Mouse (Mus musculus) kidney, adult 8-10 months (tissue): ENCODE results near the gene Dnajc6.

Experiments used
- DNase-seq, 2 experiments: peaks; one replicate each; pipeline ENCODE4 v3.0.0; 2022

Gene Dnajc6

DNA sequence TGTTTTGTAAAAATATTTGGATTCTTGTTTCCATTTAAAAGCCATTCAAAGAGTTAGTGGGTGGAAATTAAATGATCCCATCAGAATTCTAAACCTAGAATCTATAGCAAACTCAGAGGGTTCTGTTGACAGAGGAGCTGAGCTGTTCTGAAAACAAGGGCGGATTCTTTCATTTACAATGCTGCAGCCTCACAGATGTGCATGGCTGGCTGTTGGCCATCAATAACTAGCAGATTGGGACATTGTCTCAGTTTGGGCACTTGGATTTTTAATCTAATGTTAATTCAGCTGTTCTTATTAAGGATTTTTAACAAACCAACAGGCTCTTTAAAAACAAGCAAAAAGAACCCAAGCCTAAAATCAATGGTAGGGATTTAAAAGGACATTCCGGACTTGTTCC lies 75.7 kb downstream of the Dnajc6 start:
- no peak for DNase-seq

DNA sequence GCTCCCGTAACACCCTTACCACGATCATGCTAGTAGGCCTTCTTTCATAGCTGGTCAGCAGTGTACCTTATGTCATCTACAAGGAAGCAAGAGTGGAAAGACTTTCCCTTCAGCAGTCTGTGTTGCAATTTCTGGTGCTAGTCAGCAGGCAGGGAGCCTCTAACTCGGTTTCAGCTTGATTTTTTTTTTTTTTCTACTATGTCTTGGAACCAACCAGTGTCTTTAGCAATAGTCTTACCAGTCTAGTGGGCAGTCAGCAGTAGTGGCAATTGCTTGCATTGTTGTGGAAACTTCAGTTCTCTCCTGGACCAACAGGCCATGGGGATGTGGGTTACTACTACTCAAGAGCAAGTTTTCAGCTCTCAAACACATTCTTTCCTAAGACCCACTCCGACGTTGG lies 78.9 kb downstream of the Dnajc6 start:
- no peak for DNase-seq

DNA sequence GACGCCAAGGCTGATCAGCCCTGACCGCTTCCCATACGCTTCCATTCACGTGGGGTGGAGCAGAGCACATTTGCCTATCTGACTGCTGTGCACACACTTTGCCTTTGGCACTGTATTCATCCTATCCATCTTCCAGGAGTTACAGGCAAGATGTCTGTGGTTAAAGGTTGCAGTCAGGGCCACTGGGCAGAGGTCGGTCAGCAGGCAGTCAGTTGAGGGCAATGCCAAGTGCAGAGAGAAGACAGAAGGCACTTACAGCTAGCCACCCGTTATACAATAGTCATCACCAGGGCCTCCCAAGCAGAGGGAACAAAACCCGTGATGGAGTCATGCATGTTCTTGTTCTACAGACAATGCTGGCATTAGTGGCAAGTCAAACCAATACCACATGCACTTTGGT lies 82.3 kb downstream of the Dnajc6 start:
- peak; percentile 23 to 70 for DNase-seq

DNA sequence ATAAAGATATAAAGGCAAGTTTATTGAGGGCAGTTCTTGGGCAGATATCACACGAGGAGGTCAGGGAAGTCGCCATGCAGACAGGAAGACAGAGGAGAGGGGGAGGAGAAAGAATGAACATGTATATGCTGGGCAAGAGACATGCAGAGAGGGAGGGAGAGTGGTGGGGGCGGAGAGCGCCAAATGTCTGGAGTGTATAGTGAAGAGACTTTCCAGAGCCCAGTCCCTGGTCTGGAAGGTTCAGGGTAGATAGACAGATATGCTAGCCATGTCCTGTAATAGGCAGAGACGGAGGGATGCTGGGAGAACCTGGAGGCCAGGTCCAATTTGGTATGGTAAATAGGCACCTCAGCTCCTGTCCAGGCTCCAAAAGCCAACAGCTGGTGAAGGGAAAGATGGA lies 83.1 kb downstream of the Dnajc6 start:
- no peak for DNase-seq

DNA sequence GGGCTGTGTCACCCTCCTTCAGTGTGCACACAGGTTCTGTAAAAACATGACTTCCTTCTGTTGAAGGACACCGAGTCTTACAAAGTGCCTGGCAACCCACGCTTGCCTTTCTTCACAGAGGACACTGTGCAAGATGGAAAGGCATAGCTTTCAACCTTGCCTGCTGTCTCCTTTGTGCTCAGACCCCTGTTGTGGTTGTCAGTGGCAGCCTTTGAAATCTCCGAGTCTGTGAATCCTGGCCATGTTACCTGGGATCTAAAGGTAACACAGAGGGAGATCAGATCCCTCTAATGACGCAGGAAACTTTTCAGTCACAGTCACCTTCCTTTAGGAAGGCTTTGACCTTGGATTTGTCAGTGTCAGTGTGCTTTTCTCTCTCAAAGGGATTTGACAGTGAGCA lies 84.7 kb downstream of the Dnajc6 start:
- no peak for DNase-seq

DNA sequence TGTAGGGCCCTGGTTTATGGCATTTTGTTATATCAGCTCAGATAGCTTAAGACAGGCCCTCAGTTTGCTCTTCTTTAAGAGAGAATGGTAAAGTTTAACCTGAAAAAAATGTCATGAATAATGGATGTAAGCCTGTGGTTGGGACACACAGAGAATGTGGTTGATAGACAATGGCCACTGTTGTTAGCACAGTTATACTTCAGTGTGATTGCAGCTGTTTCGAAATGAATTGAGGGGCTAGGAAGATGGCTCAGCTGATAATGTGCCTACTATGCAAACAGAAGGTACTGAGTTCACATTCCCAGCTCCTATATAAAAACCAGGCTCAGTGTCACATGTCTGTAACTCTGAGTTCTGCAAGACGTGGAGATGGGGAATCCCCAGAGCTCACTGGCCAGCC lies 86.4 kb downstream of the Dnajc6 start:
- no peak for DNase-seq

DNA sequence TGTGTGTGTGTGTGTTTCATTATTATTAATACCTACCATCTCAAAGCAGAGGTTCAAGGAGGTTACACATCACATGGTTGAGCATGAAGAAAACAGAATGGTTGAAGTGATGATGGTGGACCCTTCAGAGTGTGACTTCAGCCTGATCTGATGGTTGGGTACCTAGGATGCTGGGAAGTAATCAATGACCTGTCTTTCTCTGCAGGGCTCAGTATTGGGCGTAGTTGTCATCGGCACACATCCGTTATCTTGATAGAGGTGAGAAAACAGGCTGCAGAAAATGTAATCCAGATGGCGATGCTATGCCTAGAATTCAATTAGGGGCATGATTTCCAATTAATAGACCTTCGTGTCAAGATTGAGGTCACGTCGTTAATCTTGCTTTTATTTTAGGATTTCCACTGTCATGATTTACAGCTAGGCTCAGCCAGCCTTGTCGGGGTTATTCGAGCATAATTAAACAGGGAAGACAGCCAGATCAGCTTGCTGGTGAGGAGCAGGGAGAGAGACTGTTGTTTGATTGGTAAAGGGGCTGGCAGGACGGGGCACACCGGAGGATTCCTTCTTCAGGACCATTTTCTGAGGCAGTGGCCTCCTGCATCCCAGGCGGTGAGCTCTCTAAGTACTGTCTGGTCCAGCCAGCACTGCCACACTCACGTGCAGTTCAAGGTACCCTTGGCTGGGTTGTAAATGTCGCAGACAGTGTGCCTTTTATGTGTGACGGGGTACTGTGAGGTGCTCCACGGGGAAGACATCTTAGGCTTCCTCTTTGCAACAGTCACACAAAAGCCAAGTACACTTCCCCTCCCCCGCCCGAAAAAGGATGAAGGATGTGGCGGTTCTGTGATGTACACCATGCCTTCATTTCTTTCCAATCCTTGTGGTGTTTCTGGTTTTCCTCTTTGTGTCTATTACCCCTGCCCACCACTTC lies 88.3 kb downstream of the Dnajc6 start:
- no peak for DNase-seq

DNA sequence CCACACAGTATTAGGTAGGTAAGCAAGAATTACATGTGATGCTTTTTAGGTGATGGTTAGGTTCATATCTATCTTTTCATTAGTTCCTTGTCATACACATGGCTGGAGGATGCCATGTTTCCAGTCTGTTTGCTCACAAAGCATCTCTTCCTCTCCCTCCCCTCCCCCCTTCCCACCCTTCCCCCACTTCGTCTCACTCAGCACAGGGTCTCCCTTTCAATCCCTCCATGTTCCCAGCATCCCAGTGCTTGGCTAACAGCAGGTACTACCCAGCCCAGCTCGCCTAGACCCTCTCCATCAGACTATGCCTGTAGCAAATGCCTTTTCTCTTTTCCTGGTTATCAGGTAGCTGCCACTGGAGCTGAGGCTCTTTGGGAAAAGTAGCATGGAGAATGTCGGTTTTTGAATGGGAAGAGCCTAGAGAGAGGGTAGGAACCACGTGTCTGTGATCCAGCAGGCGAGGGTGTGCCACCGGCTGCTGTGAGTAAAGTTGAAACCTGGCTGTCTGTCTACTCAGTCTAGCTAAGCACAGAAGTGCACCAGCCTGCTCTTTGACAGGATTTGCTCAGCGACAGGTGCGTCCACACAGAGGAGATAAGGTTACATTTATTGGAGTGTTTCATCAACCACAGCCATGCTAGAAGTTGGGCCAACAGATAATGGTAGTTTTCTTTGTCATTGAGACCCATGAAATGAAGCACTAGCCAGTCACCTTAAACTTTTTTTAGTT lies 89.2 kb downstream of the Dnajc6 start:
- DNase-seq: no peak

DNA sequence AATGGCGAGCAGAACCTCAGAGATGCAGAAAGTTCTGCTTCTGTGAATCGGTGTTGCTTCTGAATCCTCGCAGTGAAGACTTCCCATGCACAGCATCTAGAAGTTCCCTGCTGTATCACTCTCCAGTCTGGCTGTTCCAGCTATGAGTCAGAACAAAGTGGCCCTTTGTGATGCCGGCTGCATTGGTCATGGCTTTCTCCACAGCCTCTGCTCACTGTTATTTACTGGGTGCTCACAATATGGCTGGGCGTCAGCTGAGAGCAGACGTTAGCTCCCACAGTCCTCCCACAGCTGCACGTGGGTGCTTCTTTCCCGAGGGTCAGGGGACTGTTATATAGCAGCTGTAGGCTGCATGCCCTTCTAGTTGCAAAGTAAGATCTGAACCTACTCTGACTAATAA lies 92.5 kb downstream of the Dnajc6 start:
- DNase-seq: no peak

DNA sequence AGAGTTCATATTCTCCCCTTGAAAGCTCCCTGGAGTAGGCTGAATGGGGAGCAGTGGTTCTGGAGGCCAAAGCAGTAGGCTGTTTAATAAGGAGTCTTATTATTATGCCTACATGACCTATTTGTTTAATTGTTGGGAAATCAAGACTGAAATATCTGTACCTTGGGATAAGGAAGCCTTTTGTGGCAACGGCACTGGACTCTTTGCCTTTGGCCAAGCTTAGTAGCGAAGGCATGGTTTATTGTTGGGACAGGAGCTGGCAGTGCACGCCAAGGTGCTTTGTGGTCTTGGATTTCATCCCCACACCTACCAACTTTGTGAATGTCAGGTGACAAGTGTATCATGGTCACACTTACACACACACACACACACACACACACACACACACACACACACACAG lies 93.3 kb downstream of the Dnajc6 start:
- no peak for DNase-seq

DNA sequence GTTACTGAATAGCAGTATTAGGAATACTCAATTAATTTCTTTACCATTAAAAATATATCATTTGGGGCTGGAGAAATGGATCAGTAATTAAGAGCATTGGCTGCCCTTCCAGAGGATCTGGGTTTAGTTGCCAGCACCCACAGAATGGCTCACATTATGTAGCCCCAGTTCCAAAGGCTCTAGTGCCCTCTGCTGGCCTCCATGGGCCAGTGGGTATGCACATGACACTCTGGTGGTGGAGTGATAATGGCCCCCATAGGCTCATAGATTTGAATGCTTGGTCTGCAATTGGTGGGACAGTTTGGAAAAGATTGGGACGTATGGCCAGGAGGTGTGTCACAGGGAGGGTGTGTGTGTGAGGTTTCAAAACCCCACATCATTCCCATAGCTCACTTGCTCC lies 95.0 kb downstream of the Dnajc6 start:
- DNase-seq: no peak

DNA sequence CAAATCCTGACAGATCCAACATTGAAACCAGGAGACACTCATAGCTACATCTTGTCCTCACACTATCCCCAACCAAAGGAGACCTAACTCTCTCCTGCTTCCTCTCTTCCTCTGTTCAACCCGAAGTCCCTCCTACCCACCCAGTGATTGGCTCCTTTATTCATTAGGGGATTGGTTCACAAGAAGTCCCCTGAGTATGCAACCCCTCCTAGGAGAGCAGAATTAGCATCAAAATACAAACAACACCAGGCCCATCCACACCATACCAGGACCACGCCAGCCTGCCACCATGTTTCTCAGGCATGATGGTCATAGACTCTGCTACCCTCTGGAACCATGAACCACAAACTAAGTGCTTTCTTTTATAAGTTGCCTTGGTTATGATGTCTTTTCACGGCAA lies 96.0 kb downstream of the Dnajc6 start:
- no peak for DNase-seq

DNA sequence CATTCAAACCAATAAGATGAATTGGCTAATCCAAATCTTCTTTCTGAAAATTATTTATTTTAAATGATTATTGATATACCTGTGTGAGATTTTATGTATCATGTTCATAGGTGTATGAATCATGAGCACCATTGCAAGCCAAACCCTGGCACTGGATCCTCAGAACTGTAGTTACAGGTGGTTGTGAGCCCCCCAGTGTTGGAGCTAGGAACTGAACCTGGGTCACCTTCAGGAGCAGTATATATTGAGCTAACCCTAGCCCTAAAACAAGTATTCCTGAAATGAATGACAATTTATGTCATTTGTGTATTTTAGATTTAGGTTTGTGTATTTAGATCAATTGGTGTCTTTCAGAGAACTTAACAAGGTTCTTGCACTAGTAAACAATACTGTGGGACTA lies 105.3 kb downstream of the Dnajc6 start:
- peak in 1 of 2 experiments; percentile 21 for DNase-seq

DNA sequence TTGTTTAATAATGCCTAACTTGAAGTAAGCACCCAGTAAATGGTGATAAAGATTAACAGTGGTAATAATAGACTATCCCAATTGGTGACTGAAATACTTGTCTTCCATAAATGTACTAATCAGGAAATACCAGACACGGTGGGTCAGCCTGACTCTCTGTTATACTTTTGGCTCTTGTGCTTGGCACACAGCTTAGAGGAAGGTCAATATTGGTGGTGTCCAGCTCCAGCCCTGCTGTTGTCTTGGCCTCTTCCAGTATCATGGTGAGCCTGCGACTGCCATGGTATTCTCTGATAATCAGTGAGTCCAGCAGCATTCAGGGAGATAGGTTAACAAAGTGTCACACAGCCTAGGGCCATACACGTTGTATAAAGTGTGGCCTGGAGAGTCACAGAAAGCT lies 107.2 kb downstream of the Dnajc6 start:
- no peak for DNase-seq

DNA sequence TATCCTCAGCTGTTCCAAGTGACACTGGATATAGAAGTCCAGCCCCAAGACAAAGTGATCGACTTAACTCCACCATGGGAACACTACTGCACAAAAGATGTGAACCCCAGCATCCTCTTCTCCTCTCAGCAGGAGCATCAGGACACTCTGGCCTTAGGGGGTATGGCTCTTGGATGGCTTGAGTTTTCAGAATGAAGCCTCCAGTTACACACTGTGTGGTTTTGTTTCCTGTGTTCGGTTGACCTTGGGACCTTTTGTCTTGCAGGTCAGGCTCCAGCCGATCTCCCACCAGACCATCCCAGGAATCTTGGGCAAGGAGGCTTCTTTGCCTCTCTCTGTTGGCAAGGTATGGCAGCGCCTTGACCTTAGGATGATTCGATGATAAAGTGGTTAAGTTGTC lies 120.1 kb downstream of the Dnajc6 start:
- DNase-seq: no peak

DNA sequence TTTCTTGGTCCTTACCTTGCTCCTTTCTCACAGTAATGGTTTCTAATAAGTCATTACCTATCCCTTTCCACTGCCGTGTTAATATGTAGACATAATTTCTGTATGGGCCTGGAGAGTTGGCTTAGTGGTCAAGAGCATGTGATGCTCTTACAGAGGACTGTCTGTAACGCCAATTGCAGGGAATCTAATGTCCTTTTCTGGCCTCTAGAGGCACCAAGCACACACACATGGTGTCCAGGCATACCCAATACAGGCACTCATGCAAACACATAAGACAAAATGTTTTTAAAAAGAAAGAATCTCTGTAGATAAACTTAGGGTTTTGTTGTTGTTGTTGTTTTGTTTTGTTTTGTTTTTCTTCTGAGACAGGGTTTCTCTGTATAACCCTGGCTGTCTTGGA lies 121.3 kb downstream of the Dnajc6 start:
- DNase-seq: no peak

DNA sequence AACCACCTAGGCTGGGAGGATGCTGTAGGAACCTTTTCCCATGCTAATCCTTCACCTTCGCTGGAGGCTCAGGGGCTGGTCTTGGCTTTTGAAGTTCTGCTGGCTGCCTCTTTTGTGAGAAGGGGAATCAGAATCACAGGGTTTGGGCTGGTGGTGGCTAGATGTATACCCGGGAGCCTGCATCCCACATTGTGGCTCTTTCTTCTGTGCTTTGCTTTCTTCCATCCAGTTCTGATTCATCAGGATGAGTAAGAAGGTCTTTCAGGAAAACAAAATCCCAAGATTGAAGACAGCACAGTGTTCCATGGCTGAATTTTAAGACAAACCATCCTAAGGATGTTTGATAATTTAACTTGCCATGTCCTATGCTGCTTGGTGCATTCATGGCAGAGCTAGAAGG lies 123.8 kb downstream of the Dnajc6 start:
- no peak for DNase-seq

DNA sequence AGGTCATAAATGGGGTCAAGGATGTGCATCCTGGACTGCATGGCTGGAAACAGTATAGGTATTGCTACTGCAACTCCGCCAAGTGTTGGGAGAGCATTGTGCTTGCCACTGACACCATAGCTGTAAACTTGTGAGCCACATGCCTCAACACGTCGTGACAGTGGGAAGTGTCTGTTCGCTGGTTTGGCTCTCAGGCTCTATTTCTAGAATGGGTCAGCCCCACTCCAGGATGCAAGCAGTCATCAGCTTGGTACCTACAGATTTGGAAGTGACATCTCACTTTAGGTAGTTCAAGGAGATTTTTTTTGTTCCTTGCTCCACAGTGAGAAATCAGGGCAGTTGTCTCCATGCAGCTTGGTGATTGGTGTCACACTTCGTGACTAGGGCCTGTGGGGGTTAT lies 124.8 kb downstream of the Dnajc6 start:
- no peak for DNase-seq

DNA sequence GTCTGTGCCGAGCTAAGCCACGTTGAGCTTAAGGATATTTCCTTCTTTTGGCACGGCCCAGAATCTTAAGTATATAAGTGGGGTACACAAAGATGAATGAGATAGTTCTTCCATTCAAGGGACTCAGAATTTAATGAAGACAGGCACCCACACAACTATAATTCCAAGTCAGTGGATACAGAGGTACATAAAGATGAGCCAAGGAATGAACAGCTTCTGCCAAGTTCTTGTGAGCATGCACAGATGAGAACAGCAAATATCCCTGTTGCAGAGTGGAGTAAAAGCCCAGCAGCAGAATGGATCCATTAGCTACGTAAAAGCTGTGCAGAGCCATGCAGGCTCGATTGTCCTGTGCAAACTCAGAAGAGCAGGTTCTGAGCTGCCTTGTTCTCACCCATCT lies 128.8 kb downstream of the Dnajc6 start:
- no peak for DNase-seq

DNA sequence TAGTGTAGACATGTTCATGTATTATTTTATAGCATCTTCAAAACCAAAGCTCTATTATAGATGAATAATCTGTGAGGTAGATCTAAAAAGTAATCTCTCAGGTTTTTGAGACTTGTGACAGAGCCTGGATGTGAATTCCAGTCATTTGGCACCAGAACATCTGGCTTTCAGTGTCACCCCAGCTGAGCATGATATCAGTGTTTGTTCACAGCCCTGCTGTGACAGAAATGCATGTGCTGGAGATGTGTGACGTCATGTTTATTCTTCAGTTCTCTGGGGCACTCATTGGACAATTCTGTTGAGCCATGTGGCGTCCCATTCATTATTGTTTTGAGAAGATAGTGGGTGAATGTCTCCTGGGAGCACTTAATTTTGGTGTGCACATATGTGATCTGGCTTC lies 139.1 kb downstream of the Dnajc6 start:
- DNase-seq: no peak

DNA sequence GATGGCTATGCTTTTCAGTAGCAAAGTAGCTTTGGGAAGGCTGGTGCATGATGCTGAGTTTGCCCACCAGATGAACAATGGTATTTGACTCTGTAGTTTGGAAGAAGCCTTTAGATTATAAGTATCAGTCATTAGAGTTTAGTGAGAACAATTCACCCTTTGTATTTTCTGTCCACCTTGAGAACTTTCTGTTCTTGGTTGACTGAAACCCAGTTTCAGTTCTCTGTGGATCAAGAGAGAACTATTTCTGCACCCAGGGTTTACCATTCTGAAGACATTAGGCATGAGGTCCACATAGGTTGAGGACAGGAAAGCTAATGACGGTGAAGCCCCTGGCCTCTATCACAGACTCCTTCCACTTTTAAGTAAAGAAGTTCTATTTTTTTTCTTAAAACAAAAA lies 141.0 kb downstream of the Dnajc6 start:
- no peak for DNase-seq

DNA sequence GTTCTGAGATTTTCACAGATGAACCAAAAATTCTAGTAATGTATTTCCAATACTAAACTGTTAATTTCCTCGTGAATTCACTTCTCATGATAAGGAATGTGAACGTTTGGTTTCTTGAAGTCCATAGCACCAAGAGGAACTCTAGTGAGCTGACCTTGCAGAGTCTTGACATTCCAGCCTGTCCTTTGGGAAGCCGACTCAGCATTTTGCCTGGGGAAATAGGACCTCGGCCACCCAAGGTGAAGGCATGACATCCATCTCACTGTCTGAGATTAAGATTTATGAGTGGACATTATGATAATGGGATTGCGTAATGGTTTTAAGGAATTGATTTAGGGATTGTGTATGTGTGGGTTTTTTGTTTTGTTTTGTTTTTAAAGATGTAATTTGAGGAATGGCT lies 144.2 kb downstream of the Dnajc6 start:
- no peak for DNase-seq

DNA sequence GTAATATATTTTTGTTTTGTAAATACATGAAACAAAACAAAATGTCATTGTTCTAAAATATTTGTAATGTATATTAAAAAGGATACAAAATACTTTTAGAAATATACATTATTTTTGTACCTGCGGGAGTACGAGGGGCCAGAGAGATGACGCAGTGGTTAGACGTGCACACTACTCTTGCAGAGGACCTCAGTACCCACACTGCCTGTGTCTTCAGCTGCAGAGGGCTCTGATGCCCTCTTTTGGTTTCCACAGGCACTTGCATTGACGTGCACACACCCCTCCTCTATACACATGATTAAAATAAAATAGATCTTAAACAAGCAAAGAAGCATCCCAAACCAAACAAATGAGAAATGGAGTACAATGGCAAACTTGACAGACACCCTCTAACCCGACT lies 146.3 kb downstream of the Dnajc6 start:
- DNase-seq: no peak

DNA sequence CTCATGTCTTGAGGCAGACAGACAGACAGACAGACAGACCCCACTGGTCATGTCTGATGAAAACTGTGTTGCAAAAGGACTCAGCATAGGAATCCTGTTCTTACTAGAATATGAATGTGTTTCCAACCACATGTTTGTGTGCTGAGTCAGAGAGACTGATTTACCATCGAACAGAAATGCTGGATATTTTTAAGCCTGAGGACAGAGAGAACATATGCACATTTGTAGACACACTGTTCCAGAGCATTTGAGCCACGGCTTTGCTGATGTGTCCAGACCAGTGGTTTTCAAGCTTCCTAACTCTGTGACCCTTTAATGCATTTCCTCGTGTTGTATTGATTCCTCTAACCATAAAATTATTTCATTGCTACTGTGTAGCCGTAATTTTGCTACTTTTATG lies 146.8 kb downstream of the Dnajc6 start:
- no peak for DNase-seq

DNA sequence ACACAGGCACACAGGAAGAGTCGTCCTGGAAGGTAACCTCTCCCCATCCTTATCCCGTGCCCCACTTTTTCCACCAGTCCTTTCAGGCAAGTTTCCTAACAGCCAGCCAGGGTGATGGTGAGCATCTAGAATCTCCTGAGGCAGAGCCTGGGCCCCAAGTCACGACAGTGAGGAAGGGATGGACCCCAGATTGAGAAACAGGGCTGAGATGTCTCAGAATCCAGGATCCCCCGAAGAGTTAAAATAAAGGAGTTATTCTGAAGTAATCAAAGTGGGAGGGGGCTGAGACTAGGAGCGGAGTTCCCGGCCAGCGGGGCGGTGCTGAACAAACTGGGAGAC lies 150.4 kb downstream of the Dnajc6 start:
- DNase-seq: no peak
